Comparison of ENCODE assay signal across 8 mouse cellular contexts in the genomic region with DNA sequence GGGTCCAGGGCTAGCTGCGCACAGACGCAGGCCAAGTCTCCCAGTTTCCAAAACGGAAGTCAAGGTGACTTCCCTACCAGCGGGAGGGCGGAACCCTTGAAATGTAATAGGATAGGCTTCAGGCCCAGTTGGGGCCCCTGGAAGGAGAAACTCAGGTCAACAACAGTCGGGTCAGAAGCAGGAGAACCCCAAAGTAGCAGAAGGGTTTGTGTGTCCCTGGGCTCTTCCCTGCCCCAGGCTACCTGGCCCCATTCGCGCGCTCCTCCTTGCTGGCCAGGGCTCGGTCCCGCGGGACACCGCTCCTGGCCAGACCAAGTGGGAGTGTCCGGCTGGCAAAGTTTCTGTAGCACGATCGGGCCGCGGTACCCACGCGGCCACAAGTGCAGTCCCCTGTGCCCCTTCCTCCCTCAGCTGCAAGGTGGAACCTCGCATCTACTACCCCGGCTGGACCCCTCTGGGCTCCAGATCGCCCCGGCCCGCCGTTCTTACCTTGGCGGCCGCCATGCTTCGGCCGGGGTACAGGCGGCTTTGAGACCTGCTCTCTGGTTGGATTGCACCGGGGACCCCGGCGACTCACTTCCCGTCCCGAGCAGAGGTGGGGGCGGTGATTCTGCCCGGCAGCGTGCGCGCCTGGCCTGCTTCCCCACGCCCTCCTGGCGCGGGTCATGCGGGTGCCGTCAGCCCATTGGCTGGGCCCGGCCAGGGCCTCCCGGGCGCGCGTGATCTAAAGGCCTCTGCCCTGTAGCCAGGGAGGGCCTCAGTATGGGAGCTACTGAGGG. TPM values are rescaled to one million over a fixed set of nuclear protein-coding genes. Genes with fewer than 3 reads are reported as not detected.
DNase-seq lines count a peak whose midpoint lies in the region; ATAC-seq and TF ChIP-seq lines count a peak whose summit lies in the region.

A gene (minus strand): TSS at position 667 of the 779 bp plus-strand sequence.

- H3K27me3 ChIP-seq in forebrain, embryonic 10.5 days (ENCODE audit: poor library complexity, severe bottlenecking) = no peaks in the 10 kb centered on the region; the same call in 1 of the 2 replicates

- H3K36me3 ChIP-seq in forebrain, embryonic 10.5 days (replicated peaks) = peaks cover 2% of the 10 kb centered on the region; the same call in 1 of the 2 replicates

- no peaks in the 10 kb centered on the region for H3K9me3 ChIP-seq in forebrain, embryonic 10.5 days

- intact Hi-C loops in heart, postnatal 25 days (cut with DNase I) = loop anchor here (5.0 kb wide), 1 partner anchor 81 kb away; no protein-coding TSS in a partner anchor

- H3K4me1 ChIP-seq in forebrain, embryonic 10.5 days = peaks cover 29% of the 10 kb centered on the region

- WGBS in forebrain, embryonic 10.5 days = under 1% methylated on average over 51 of the region's 51 CpGs

- DNase-seq in MEL-GATA-1-ER (ENCODE audit: extremely low read depth, low read depth) = peak; percentile 33
- DNase-seq in brain, embryonic 14.5 days (ENCODE audit: low read depth) = peak; percentile 71
- DNase-seq in forebrain, embryonic 10.5 days (ENCODE audit: extremely low spot score, low spot score) = peak; percentile 79
- DNase-seq in heart, postnatal 25 days (ENCODE audit: low spot score) = peak; percentile 65
- DNase-seq in layer of hippocampus, postnatal 14 days (ENCODE audit: low spot score in 2 of 2) = peak; percentile 21 to 28
- DNase-seq in right cerebral cortex, postnatal 25 days = peak; percentile 45
- no peak for DNase-seq in frontal cortex, adult 2 months (ENCODE audit: extremely low spot score in 1 of 2, low spot score in 1 of 2)

- TF ChIP-seq POLR2A in brain, embryonic 14.5 days (IDR thresholded peaks at IDR 0.05; ENCODE audit: borderline replicate concordance, extremely low read depth, insufficient read depth, insufficient read length, poor library complexity, severe bottlenecking) = 0 out of 2 replicates have a peak, but pooled peaks have one; percentile 17

- H3K4me3 ChIP-seq in forebrain, embryonic 10.5 days = peak within 1 kb of the TSS; percentile 85

- no peak for TF ChIP-seq CTCF in brain, embryonic 14.5 days (IDR thresholded peaks at IDR 0.05; ENCODE audit: borderline replicate concordance, extremely low read depth, insufficient read depth, insufficient read length)

- ATAC-seq in megakaryocyte progenitor cell, adult 5-6 weeks (replicated peaks; ENCODE audit: poor library complexity) = peak; percentile 96

- H3K27ac ChIP-seq in forebrain, embryonic 10.5 days = peak within 1 kb of the TSS; percentile 95

RNA-seq across cellular contexts. Expression of the gene that starts here (rescaled TPM):
- polyA plus RNA-seq in brain, embryonic 14.5 days (2012; rRNA removed) = 4.3 and 5.0 TPM in 2 replicates
- polyA plus RNA-seq in forebrain, embryonic 10.5 days (2016; fragmentation: Nextera tagmentation; extraction: Ambion mirVana) = 52.5 and 54.3 TPM in 2 replicates
- 100 to 1,000 TPM; 124 to 140 TPM for total RNA-seq in heart, postnatal 25 days (2021)
- total RNA-seq in layer of hippocampus, postnatal 14 days (2021) = 1 to 10 TPM; 2.2 to 3.0 TPM
- 25.0 and 27.5 TPM in 2 replicates for total RNA-seq in megakaryocyte progenitor cell, adult 5-6 weeks (2015)
- total RNA-seq in megakaryocyte progenitor cell, adult 5-6 weeks (2017) = 34.8 and 38.8 TPM in 2 replicates
- 2.6 and 2.9 TPM in 2 replicates for polyA plus RNA-seq in frontal cortex, adult 2 months (2012; rRNA removed)

Comparison
In these comparisons a context has a peak if more than half of its experiments do, and no peak if none do; other contexts are left out.
1. RNA of the gene that starts here (total RNA-seq): 124 to 140 TPM in heart, postnatal 25 days and 25.0 to 38.8 TPM in megakaryocyte progenitor cell, adult 5-6 weeks; 2.2 to 3.0 TPM in layer of hippocampus, postnatal 14 days; every median in the first group is over 4 times any median in the second.
2. DNase-seq: peak in MEL-GATA-1-ER (single experiment), brain, embryonic 14.5 days (single experiment), forebrain, embryonic 10.5 days (single experiment), heart, postnatal 25 days (single experiment), layer of hippocampus, postnatal 14 days (2 of 2) and right cerebral cortex, postnatal 25 days (single experiment); none in frontal cortex, adult 2 months (0 of 2).